Mouse (Mus musculus) embryo, embryonic 9.5 days (tissue): ENCODE measurements around the gene Agtpbp1.

Experiments used
- DNase-seq: peaks from one replicate; pipeline ENCODE4 v3.0.0-alpha.2; 2017; ENCODE audit errors: extremely low spot score

Agtpbp1 gene

GRCm38 (mm10) chr13:59572549-59572948 lies 12.5 kb downstream of the Agtpbp1 start:
- DNase-seq, result no peak

- DNase-seq, result no peak
Observed at GRCm38 (mm10) chr13:59571107-59571506, 13.9 kb downstream of the Agtpbp1 start.

GRCm38 (mm10) chr13:59565945-59566520 lies 19.0 kb downstream of the Agtpbp1 start:
- DNase-seq, result no peak

- DNase-seq, result no peak
Observed at GRCm38 (mm10) chr13:59564923-59565322, 20.1 kb downstream of the Agtpbp1 start.

DNA sequence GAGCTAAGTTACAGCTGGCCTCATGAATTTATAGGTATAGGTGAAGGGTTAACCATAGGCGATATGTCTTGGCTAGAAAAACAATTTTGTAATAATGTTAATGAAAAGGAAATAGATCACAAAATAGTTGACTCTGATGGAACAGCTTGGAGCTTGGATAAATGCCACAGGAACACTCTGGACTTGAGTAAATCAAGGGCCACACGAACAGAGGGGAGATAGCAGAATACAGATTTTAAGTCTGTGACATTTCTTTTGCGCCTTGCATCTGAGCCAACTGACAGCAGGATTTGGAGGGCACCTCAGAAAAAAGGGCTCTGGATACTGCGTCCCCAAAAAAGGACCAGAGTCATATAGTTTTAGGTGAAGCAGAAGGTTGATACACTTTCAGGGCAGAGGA lies 20.5 kb downstream of the Agtpbp1 start:
- no peak for DNase-seq

GRCm38 (mm10) chr13:59562471-59562870 lies 22.6 kb downstream of the Agtpbp1 start:
- no peak for DNase-seq

DNA sequence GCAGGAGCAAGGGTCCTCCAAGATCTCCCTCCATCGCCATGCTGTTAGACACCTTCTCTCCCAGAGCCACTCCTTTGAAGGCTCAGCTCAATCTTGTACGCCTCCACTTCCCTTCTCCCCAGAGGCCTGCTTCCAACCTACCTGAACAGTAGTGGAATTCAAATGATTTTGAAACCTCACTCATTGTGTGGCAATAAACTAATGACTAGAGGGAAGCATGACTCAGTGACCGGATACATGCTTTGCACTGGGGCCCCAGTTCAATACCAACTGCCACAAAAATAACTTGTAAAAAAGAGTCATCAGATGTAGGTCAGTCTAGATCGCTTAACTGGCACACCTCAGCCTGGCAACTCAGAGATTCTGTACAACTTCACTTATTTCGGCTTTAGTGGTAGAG lies 26.3 kb downstream of the Agtpbp1 start:
- no peak for DNase-seq

DNA sequence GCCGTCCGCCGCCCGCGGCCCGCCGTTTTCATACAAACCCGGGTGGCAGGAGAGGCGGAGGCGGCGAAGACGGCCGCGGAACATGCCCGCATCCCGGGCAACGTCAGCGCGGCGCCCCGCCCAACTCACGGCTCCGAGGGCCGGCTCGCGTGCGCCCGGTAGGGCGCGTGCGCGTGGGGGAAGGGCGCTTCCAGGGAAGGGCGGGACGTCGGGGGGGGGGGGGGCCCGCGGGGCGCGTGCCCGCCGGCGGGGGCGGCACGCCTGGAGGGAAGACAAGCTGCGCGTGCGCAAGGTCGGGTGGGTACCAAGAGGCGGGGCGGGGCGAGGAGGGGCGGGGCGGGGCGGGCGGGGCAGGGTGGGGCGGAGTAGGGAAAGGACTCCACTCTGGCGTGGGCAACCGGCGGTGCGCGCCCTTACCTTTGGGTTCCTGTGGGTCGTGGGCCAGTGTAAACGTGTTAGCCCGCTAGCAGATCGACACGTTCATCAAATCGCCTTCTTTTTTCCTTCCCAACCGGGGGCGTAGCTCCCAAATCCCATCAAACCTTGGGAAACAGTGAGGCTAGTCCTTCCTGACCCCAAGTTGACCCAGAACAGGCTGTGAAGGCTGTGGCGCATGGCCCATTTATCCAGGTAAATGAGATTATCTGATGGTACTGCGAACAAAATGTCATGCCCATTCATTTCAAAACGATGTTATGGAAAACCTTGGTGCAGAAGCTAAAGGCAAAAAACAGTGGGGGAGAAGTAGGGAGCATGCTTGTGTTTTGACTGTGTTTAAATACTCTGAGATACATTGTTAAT lies 27.6 kb downstream of the Agtpbp1 start:
- DNase-seq, result peak; percentile 94

DNA sequence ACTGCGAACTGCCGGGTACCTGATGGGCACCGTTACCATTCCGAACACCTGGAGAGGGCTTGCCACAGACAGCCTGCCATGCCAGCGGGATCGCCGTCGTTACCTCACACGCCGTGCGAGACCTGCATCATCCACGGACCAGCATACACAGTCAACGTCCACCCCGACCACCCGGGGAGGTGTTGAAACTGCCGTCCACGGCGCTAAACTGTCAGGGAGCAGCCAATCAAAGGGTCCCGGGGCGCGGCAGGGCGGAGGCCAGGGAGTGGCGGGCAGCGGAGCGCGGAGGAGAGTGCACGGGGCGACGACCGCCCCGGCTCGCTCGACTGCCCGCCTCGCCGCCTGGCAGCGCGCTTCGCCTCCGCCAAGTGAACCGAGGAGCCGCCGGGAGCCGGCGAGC lies 28.4 kb downstream of the Agtpbp1 start:
- DNase-seq, result peak; percentile 61

GRCm38 (mm10) chr13:59555613-59556192 lies 29.3 kb downstream of the Agtpbp1 start:
- no peak for DNase-seq

- no peak for DNase-seq
Observed at GRCm38 (mm10) chr13:59554772-59555505, 30.1 kb downstream of the Agtpbp1 start.

DNA sequence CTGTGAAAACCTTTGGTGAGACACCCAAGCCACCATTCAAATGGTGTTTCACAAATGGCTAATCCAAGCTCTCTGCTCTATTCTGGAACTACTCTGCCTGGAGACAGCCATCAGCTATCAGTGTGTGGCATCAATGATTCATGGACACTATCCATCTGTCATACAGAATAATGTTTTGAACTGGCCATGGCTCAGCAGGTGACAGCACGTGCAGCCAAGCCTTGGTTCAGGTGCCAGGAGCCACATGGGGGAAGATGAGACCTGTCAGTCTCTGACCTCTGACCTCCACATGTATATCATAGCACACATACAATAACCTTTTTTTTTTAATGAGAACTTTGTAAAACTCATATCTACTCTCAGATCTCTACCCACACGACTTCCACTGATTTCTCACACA lies 32.3 kb downstream of the Agtpbp1 start:
- no peak for DNase-seq

DNA sequence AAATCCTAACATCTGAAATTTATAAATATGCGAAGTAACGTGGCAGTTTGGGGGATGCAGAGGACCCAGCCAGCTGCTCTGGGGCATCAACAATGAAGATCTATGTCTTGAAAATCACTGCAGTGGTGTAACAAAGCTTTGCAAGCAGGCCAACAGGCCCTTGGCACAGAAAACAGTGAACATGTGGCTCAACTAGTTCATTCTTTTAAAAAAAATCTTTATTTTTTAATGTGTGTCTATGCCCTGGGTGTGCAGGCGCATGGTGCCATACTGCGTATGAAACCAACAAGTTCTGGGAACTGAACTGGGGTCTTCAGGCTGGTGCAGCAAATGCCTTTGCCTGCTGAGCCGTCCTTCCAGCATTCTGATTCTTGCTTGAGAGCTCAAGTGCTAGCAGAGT lies 32.7 kb downstream of the Agtpbp1 start:
- DNase-seq, result no peak

- DNase-seq, result no peak
Observed at GRCm38 (mm10) chr13:59549318-59549798, 35.7 kb downstream of the Agtpbp1 start.

DNA sequence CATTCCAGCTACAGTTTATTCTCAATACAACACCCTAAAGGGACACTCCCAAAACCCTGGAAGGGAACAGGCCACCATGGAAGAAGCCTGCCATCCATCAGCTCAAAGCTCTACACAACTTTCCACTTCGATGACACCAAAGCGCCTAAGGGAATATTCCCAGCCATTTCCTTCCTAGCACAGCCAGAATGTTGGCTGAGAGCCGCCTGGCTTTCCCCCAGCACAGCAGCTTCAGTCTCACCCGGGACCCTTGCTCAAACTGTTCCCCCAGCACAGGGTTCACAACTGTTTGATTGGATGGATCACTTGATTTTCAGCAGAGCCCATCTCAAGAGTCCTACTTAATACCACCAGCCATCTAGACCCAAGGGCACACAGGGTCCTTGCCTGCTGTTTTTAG lies 37.3 kb downstream of the Agtpbp1 start:
- DNase-seq, result no peak

GRCm38 (mm10) chr13:59547091-59547490 lies 37.9 kb downstream of the Agtpbp1 start:
- DNase-seq, result no peak

DNA sequence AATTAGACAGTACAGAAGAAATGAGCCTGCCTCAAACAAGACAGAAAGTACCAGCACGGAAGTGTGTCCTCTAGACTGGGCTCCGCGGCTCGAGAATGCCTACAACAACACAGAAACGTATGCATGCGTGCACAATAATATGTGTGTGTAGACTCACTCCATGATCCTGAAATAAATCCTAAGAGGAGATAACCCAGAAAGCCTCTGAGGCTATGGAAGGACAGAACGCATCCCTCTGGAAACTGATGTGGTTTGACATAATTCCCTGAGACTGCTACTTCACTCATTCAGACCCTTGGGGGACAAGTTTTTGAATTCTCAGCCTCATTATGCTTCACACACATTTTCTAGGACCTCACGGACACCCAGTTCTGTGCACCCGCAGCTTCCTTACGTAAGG lies 42.6 kb downstream of the Agtpbp1 start:
- DNase-seq, result no peak

DNA sequence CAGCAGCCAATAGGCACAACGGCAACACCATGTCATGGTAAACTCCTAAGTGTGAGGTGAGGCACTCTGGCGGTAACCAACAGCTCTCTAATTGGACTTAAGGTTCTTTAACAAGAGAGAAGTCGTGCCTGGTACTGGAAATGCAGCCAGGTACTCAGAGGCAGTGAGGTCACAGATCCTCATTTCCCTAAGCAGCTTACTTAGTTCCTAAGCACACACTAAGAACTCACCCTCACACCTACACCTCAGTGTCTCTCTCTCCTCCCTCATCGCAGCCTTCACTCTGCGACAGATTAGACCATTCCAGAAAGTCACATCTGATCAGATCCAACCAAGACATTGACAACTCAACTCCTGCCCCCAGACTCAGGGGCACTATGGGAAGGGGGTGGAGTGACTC lies 45.0 kb downstream of the Agtpbp1 start:
- DNase-seq, result no peak

DNA sequence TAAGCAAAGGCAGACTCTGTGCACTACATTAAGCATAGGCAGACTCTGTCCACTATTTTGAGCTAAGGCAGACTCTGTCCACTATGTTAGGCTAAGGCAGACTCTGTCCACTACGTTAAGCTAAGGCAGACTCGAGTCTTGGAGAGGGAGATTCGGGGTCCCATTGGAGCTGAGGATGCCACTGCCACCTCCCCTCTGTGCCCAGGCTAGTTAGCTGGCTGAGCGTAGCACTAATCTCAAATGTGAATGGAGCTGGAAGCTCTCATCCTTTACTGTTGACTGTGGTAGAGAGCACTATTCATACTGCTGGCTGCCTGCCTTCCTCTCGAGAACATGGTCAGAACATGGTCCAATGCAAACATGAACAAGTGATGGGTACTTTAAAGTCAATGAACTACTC lies 46.4 kb downstream of the Agtpbp1 start:
- DNase-seq, result no peak

DNA sequence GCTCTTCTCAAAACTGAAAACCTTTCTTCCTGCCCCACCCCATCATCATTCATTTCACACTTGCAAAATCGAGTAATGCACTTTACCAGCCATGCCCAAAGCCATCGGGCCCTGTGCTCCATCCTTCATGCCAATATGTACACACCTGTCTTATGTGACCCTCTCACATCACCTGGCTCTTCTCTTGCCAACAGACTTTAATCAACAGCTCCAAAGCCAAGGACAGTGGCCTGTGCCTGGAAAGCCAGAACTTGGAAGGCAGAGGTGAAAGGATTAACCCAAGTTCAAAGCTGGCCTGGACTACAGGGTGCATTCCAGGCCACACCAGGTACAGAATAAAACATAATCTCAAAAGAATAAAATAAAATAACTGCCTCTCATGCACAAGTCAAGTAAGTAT lies 48.4 kb downstream of the Agtpbp1 start:
- no peak for DNase-seq

DNA sequence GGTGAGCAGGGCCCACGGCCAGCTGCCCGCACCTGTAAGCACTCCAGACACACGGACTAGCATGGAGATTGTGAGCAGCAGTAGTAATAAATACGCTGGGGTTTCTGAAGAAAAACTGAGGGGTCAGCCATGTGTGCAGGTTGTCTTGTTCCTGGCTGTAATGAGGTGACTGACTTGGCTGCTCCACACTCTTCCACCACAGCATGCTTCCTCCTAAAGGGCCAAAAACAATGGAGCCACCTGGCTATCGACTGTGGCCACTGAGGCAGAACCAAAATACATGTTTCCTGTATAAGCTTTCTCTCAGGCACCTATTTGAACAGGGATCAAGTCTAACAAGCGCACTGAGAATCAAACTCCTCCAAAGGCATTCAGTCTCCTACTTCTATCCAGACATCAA lies 49.3 kb downstream of the Agtpbp1 start:
- no peak for DNase-seq

DNA sequence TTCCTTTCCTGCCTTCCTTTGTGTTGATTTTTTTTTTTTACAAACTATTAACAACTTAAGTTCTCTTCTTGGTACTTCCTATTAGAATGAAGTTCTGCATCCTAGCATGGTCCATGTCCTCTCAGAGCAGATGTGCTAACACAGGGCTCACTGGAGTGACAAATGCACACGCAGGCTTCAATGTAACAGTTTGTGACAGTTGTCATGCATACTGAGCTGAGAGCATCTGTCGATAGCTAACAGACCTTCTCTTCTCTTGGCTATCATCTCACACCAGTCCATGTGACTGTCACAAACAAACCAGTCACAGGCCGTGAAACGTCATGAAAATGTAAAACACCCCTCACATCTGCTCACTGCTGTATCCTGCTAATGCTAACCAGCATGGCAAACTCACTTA lies 50.7 kb downstream of the Agtpbp1 start:
- no peak for DNase-seq
